Mouse (Mus musculus) activated CD4-positive, CD25-positive, alpha-beta regulatory T cell (primary cell): Measurements from ENCODE around the gene Ccdc3. TPM values are rescaled to one million over a fixed set of nuclear protein-coding genes. Genes with fewer than 3 reads are reported as not detected.

Experiments
- polyA plus RNA-seq, 2 experiments: library from polyadenylated mRNA; unstranded; fragments of 100-300 nt; shearing (Covaris generic); gene quantifications; one replicate each; pipeline ENCODE4 v1.2.1; 2017

The Ccdc3 gene
- polyA plus RNA-seq = under 1 TPM in 1 of 2 experiments, not detected in 1; 0.06 TPM

DNA sequence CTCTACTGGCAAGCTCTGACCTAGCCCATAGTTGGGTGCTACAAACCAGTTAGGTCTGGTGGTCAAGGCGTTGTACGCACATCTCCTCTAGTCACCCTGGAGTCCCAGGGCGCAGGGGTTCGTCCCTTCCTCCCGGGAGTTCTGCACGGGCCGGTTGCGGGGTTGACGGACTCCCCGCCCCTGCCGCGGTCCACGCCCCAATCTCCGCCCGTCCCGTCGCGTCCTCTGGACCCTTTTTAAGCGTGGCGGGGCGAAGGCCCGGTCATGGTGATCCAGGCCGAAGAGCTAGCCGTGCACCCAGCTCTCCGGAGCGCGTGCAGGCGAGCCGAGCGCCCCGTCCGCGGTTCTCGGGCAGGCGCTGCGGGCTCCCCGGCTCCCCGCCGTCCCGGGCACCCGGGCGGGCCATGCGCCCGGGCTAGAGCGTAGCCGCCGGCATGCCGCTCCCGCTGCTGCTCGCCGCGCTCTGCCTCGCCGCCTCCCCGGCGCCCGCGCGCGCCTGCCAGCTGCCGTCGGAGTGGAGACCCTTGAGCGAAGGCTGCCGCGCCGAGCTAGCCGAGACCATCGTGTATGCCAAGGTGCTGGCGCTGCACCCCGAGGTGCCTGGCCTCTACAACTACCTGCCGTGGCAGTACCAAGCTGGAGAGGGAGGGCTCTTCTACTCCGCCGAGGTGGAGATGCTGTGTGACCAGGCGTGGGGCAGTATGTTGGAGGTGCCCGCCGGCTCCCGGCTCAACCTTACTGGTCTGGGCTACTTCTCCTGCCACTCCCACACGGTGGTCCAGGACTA, at the start of gene Ccdc3:
TSS of gene Ccdc3 (plus strand) at position 277 of the 787 bp plus-strand sequence.

Other genes starting within 250 kb of the Ccdc3 start
- gene Phyh, start 218.8 kb upstream of the Ccdc3 start, polyA plus RNA-seq = 10 to 100 TPM; 67.9 to 98.4 TPM
- not detected for gene Ucma, start 161.7 kb upstream of the Ccdc3 start, polyA plus RNA-seq
- gene Mcm10, start 125.0 kb upstream of the Ccdc3 start, polyA plus RNA-seq = 1 to 10 TPM; 4.9 to 9.1 TPM
- gene Optn, start 73.7 kb upstream of the Ccdc3 start, polyA plus RNA-seq = 1 to 10 TPM; 1.5 to 3.4 TPM